Comparison of ENCODE assay signal across 8 mouse cellular contexts in the genomic region with DNA sequence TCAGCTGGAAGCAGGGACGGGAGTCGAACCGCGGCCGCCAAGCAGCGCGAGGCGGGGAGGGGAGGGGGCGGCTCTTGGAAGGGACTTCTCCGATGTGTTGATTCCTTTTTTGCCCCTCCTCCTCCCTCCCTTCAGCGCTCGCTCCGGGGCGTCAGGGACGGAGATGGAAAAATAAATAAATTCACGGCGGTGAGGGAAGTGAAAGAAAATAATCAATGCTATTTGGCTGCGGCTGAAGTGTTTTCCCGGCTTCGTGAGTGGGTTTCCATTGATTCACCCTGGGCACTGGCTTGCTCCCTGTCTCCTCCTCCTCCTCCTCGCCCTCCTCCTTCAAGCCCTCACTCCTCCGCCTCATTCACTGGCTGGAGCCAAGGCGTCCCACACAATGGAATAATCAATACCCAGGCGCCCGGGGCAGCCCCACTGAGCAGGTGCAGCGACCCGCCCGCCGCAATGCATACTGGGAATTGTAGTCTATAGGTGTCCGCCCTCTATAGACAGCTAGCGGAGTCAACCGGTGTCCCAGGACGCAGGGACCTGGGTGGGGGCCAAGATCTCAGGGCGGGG. TPM values are rescaled to one million over a fixed set of nuclear protein-coding genes. Genes with fewer than 3 reads are reported as not detected.
DNase-seq lines count a peak whose midpoint lies in the region; ATAC-seq and TF ChIP-seq lines count a peak whose summit lies in the region.

A gene (minus strand): TSS at position 314 of the 567 bp plus-strand sequence.

- no peaks in the 10 kb centered on the region for H3K36me3 ChIP-seq in heart, embryonic 12.5 days
- H3K36me3 ChIP-seq in kidney, postnatal 0 days (ENCODE audit: insufficient read depth, low read length): no peaks in the 10 kb centered on the region
- H3K36me3 ChIP-seq in liver, embryonic 11.5 days (ENCODE audit: control insufficient read depth, insufficient read depth, low read length): no peaks in the 10 kb centered on the region
- no peaks in the 10 kb centered on the region for H3K36me3 ChIP-seq in stomach, embryonic 14.5 days (ENCODE audit: control insufficient read depth, insufficient read depth, low read length)

- H3K27ac ChIP-seq in heart, embryonic 12.5 days (ENCODE audit: poor library complexity, severe bottlenecking): peak within 1 kb of the TSS; percentile 55
- H3K27ac ChIP-seq in kidney, postnatal 0 days: peak within 1 kb of the TSS; percentile 65; the same call in 1 of the 2 replicates
- H3K27ac ChIP-seq in liver, embryonic 11.5 days (ENCODE audit: low read depth, low read length): peak within 1 kb of the TSS; percentile 26; the same call in 1 of the 2 replicates
- peak within 1 kb of the TSS; percentile 1; the same call in 1 of the 2 replicates for H3K27ac ChIP-seq in stomach, embryonic 14.5 days (ENCODE audit: low read length)

- H3K9me3 ChIP-seq in heart, embryonic 12.5 days (replicated peaks): no peaks in the 10 kb centered on the region
- H3K9me3 ChIP-seq in kidney, postnatal 0 days (replicated peaks; ENCODE audit: low read length): no peaks in the 10 kb centered on the region
- no peaks in the 10 kb centered on the region for H3K9me3 ChIP-seq in liver, embryonic 11.5 days (ENCODE audit: control insufficient read depth, low read length)
- H3K9me3 ChIP-seq in stomach, embryonic 14.5 days (ENCODE audit: control insufficient read depth, low read depth, low read length): no peaks in the 10 kb centered on the region

- WGBS in heart, embryonic 12.5 days: under 1% methylated on average over 34 of the region's 34 CpGs
- under 1% methylated on average over 34 of the region's 34 CpGs for WGBS in kidney, postnatal 0 days
- under 1% methylated on average over 34 of the region's 34 CpGs for WGBS in liver, embryonic 11.5 days
- WGBS in stomach, embryonic 14.5 days: under 1% methylated on average over 34 of the region's 34 CpGs

- TF ChIP-seq CTCF in kidney, postnatal 0 days (IDR thresholded peaks at IDR 0.05; ENCODE audit: low read depth): peak; percentile 29; the same call in 1 of the 2 replicates

- H3K4me1 ChIP-seq in heart, embryonic 12.5 days (replicated peaks): peaks cover 55% of the 10 kb centered on the region
- H3K4me1 ChIP-seq in kidney, postnatal 0 days (replicated peaks; ENCODE audit: insufficient read depth, low read length): peaks cover 19% of the 10 kb centered on the region
- H3K4me1 ChIP-seq in liver, embryonic 11.5 days (replicated peaks; ENCODE audit: control insufficient read depth, insufficient read depth, low read length): peaks cover 24% of the 10 kb centered on the region
- peaks cover 15% of the 10 kb centered on the region for H3K4me1 ChIP-seq in stomach, embryonic 14.5 days (ENCODE audit: control insufficient read depth, insufficient read depth, low read length)

- peak within 1 kb of the TSS; percentile 93 for H3K4me2 ChIP-seq in heart, embryonic 12.5 days
- H3K4me2 ChIP-seq in kidney, postnatal 0 days (ENCODE audit: low read length): peak within 1 kb of the TSS; percentile 67
- peak within 1 kb of the TSS; percentile 90 for H3K4me2 ChIP-seq in liver, embryonic 11.5 days
- H3K4me2 ChIP-seq in stomach, embryonic 14.5 days (replicated peaks; ENCODE audit: low read depth, low read length): peak within 1 kb of the TSS; percentile 76

- H3K27me3 ChIP-seq in heart, embryonic 12.5 days (replicated peaks): no peaks in the 10 kb centered on the region
- no peaks in the 10 kb centered on the region for H3K27me3 ChIP-seq in kidney, postnatal 0 days (ENCODE audit: insufficient read depth, low read length)
- no peaks in the 10 kb centered on the region for H3K27me3 ChIP-seq in liver, embryonic 11.5 days (replicated peaks; ENCODE audit: control insufficient read depth, insufficient read depth, low read length)
- no peaks in the 10 kb centered on the region for H3K27me3 ChIP-seq in stomach, embryonic 14.5 days (ENCODE audit: control insufficient read depth, insufficient read depth, low read length)

- DNase-seq in B cell, adult 2 months: peak; percentile 93 to 94
- DNase-seq in brain, adult 2 months (ENCODE audit: low read depth, low spot score): peak; percentile 97
- peak; percentile 89 for DNase-seq in kidney, postnatal 0 days (ENCODE audit: low spot score)
- DNase-seq in liver, embryonic 11.5 days (ENCODE audit: low spot score): peak; percentile 87
- peak; percentile 92 for DNase-seq in naive thymus-derived CD4-positive, alpha-beta T cell, adult 2 months (ENCODE audit: low read depth)

- H3K4me3 ChIP-seq in heart, embryonic 12.5 days: peak within 1 kb of the TSS; percentile 62
- peak within 1 kb of the TSS; percentile 54 for H3K4me3 ChIP-seq in kidney, postnatal 0 days (replicated peaks; ENCODE audit: low read depth, low read length)
- peak within 1 kb of the TSS; percentile 65 for H3K4me3 ChIP-seq in liver, embryonic 11.5 days (ENCODE audit: low read depth, low read length)
- H3K4me3 ChIP-seq in stomach, embryonic 14.5 days (ENCODE audit: low read depth, low read length): peak within 1 kb of the TSS; percentile 46

- peak within 1 kb of the TSS; percentile 82 for H3K9ac ChIP-seq in heart, embryonic 12.5 days
- peak within 1 kb of the TSS; percentile 60 for H3K9ac ChIP-seq in kidney, postnatal 0 days (ENCODE audit: low read depth, low read length)
- peak within 1 kb of the TSS; percentile 54 for H3K9ac ChIP-seq in liver, embryonic 11.5 days (ENCODE audit: low read depth, low read length)
- peak within 1 kb of the TSS; percentile 25; the same call in 1 of the 2 replicates for H3K9ac ChIP-seq in stomach, embryonic 14.5 days (replicated peaks; ENCODE audit: low read depth, low read length)

- ATAC-seq in erythroblast, adult 5-6 weeks (replicated peaks; ENCODE audit: low FRiP score, poor library complexity, severe bottlenecking): peak; percentile 92
- ATAC-seq in heart, embryonic 12.5 days (ENCODE audit: insufficient number of reproducible peaks, low FRiP score): peak; percentile 91
- ATAC-seq in kidney, postnatal 0 days (replicated peaks; ENCODE audit: low FRiP score, low read depth): peak; percentile 86
- peak; percentile 87 for ATAC-seq in liver, embryonic 11.5 days (replicated peaks; ENCODE audit: low FRiP score)
- ATAC-seq in stomach, embryonic 14.5 days (ENCODE audit: insufficient number of reproducible peaks, insufficient read depth, low FRiP score, low read depth): peak; percentile 89

RNA-seq across cellular contexts. Expression of the gene that starts here (rescaled TPM):
- total RNA-seq in erythroblast, adult 5-6 weeks (2015; ENCODE audit: low replicate concordance): 1.3 and 1.7 TPM in 2 replicates
- total RNA-seq in erythroblast, adult 5-6 weeks (2017; ENCODE audit: low replicate concordance): 0.34 and 0.42 TPM in 2 replicates
- 4.4 and 4.5 TPM in 2 replicates for polyA plus RNA-seq in heart, embryonic 12.5 days (2016; fragmentation: Nextera tagmentation; extraction: Ambion mirVana)
- 2.0 and 2.4 TPM in 2 replicates for polyA plus RNA-seq in kidney, postnatal 0 days (2015; fragmentation: Nextera tagmentation; extraction: Ambion mirVana)
- 2.1 and 2.8 TPM in 2 replicates for polyA plus RNA-seq in liver, embryonic 11.5 days (2014; fragmentation: Nextera tagmentation; extraction: Ambion mirVana)
- polyA plus RNA-seq in stomach, embryonic 14.5 days (2014; fragmentation: Nextera tagmentation; extraction: Ambion mirVana): 6.0 and 6.6 TPM in 2 replicates

Comparison
In these comparisons a context has a peak if more than half of its experiments do, and no peak if none do; other contexts are left out.
1. Peak in every context shown above with its lines: DNase-seq, ATAC-seq, H3K4me3 ChIP-seq and H3K27ac ChIP-seq.
2. H3K27ac ChIP-seq: peak in every context shown above with its lines; median percentile 65 in kidney, postnatal 0 days; 55 in heart, embryonic 12.5 days; 26 in liver, embryonic 11.5 days; 1 in stomach, embryonic 14.5 days.
3. H3K9ac ChIP-seq: peak in every context shown above with its lines; median percentile 82 in heart, embryonic 12.5 days; 60 in kidney, postnatal 0 days; 54 in liver, embryonic 11.5 days; 25 in stomach, embryonic 14.5 days.